Mouse (Mus musculus) erythroid progenitor cell, adult 5-6 weeks (primary cell): ENCODE measurements around the gene Bcap31. TPM values are rescaled to one million over a fixed set of nuclear protein-coding genes. Genes with fewer than 3 reads are reported as not detected.

Experiments
- ATAC-seq: replicated peaks from 2 replicates; pipeline ENCODE4 v1.8.0; 2016; ENCODE audit warnings: moderate number of reproducible peaks, mild to moderate bottlenecking, moderate TSS enrichment, inconsistent platforms; ENCODE audit not compliant: poor library complexity, low FRiP score, severe bottlenecking
- total RNA-seq, 2 experiments: library from RNA; stranded (forward) in 1 of 2; stranded (reverse) in 1 of 2; fragments of 150-400 nt in 1 of 2; fragments of 186-747, 209-891 nt in 1 of 2; gene quantifications; 2 replicates each; pipeline versions ENCODE4 v1.2.3 to v1.2.4; 2015 to 2017; ENCODE audit warnings: low replicate concordance in 2 of 2

The Bcap31 gene
- total RNA-seq, 2 experiments from 2014 or later = 68.2 to 144 TPM

DNA sequence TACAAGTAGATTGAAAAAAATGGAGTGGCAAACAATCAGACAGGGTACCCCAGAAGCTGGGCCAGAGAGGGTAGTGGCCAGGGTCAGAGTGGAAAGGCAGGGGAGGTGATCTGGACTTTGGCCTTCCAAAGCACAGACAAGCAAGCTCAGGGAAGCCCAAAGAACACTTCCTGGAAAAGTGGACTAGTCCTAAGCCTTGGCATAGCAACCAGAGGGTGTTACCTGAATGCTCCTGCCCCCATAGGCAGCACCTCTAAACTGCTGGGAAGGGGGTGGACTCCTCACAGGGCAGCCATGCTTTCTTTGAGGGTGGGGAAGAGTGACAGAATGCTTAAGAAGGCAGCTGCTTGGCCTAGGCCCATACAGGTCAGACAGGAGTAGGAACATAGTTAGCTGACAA is 31.0 kb downstream of the Bcap31 start:
- no peak for ATAC-seq

DNA sequence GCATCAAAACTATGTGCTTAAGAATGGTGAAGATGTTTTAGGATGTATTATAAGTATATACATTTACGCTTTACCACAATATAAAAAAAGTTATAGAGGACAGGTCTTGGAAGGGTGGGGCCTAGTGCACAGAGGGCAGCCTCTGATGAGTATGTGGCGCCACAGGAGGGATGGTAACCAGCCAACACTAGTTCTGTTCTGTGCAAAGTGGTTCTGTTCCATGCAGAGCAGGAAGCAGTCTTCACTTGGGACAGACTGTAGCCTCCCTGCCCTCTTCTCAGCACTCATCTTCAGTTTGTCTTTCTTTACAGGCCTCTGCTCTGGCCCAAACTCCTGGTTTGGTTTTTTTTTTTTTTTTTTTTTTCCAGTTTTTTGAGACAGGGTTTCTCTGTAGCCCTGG is 31.8 kb downstream of the Bcap31 start:
- ATAC-seq = no peak

- ATAC-seq = no peak
These were observed 39.3 kb downstream of the Bcap31 start for GRCm38 (mm10) chrX:73676668-73677067.

DNA sequence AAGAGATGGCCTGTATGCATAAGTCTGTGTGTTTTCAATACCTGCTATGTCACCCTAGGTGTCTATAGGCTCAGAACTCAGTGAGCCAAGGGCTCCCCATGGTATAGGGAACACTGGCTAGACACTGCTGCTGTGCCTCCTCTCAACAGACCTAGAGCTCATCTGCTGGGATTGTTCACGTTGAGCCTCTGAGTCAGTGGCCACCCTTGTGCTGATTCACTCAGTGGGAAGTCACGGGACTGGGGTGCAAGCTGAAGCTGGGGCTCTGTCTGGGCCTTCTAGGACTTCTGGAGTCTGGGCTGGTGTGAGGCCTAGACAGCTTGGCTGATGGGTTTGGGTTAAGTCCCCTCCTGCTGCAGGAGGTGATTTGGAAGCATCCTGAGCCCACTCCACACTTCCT is 40.7 kb downstream of the Bcap31 start:
- ATAC-seq = no peak

GRCm38 (mm10) chrX:73673968-73674661 is 41.9 kb downstream of the Bcap31 start:
- no peak for ATAC-seq

DNA sequence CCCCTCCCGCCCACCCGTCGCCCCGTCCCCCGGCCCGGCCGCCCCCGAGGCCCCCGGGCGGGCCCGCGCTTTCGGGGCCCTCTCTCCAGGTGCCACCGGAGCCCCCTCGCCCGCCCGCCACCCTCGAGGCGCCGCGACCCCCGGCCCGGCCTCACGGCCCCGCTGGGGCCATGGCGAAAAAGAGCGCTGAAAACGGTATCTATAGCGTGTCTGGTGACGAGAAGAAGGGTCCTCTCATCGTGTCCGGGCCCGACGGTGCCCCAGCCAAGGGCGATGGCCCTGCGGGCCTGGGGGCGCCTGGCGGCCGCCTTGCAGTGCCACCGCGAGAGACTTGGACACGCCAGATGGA is 42.4 kb downstream of the Bcap31 start:
- no peak for ATAC-seq

- ATAC-seq = no peak
These were observed 42.9 kb downstream of the Bcap31 start, which contains the start of gene Slc6a8 for GRCm38 (mm10) chrX:73672879-73673618. TSS of gene Slc6a8 (plus strand) at chrX:73673150.

GRCm38 (mm10) chrX:73672031-73672431 is 43.9 kb downstream of the Bcap31 start:
- no peak for ATAC-seq

- no peak for ATAC-seq
These were observed 52.8 kb downstream of the Bcap31 start for GRCm38 (mm10) chrX:73663143-73663542.

DNA sequence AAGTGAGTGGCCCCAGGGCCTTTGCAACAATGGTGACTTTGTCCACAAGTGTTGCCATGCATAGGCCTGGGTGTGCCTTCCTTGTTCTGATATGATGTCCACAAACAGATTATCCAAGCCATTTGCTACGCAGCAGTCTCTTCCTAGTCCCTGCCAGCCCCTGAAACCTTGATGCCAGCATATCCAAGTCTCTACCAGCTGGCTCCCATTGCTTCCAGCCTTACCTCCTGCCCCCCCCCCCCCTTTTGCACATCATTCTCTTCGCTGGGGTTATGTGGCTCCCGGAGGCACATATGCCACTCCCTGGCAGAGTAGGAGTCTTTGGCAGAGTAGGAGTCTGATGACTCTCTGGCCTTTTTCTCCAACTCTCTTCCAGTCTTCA is 55.7 kb downstream of the Bcap31 start:
- ATAC-seq = no peak

- ATAC-seq = no peak
These were observed 56.2 kb downstream of the Bcap31 start, which contains the start of gene Pnck for GRCm38 (mm10) chrX:73659575-73660283. TSS of gene Pnck (minus strand) at chrX:73660117.

DNA sequence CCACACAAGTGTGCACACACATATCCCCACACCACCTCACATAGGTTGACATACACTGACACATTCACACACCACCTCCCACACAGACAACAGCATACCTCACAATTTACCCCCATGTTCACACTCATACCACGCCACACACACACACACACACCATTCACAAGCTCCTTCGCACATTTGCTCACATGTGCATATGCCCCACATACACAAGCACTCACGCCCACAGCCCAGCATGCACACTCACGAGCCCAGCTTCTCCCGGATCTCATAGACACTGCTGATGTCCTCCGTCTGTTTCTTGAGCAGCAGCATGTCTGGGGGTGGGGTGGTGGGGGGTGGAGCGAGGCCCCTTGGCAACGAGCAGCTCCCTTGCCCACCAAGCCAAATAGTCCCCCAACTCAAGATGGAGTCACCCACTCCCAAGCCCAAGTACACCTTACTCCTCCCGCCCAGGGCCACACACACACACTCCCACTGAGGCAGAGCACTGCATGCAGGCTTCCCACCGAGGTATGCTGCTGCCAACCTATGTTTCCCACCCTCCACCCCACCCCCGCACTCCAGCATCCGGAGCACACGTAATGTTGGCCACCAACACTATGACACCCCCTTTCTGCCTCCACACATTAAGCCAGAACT is 56.9 kb downstream of the Bcap31 start:
- ATAC-seq = no peak

DNA sequence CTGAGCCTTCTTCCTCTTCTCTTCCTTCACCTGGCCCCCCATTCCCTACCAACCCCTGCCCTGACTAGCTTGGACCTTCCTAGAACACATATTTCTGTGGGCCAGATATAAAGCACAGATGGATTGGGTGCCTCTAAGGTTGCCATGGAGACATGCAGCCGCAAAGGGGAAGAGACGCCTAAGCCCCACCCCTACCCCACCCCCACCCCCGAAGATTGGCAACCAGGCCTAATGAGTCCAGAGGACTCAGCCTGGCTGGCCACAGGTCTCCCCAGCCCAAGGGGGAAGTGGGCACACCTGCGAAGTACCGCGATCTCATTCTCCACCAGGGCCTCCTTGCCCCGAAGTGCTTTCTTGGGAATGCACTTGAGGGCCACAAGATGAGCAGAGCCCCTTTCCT is 57.6 kb downstream of the Bcap31 start:
- no peak for ATAC-seq

DNA sequence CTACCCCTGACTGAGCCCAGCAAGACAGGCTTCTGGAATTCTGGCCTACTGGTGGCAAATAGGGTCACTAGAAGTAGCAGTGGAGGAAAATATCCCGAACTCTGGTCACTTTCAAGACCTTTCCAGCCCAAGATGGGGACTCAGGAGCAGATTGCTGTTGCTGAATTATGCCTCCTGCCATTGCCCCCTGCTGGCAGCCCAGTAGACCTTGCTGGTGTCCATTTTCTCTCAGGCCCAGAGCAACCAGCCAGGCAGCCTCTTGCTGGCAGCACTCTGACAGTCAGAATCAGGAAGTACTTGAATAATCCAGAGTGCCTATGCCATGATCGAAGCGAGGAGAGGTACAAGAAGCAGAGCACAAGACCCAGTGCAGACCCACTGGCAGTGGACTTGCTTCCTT is 60.4 kb downstream of the Bcap31 start:
- ATAC-seq = no peak

GRCm38 (mm10) chrX:73654177-73654576 is 61.8 kb downstream of the Bcap31 start:
- ATAC-seq = peak; percentile 79

DNA sequence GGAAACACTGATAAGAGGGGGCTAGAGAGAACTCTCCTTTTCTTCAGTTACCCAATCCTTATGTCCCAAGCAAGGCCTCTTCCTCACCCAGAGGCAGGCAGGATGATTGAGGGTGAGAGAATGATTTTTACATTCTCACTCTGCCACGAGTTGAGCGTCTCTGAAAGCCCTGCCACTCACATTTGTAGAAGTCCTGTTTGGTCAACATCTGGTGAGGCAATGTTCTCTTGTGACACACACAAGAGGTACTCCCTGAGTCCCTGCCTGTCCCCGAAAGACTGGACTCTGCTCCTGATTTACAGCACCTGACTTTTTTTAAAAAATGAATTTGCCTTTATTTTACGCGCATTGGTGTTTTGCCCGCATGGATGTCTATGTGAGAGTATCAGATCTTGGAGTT is 62.6 kb downstream of the Bcap31 start:
- ATAC-seq = no peak

- ATAC-seq = no peak
These were observed 65.1 kb downstream of the Bcap31 start for GRCm38 (mm10) chrX:73650869-73651268.

GRCm38 (mm10) chrX:73645121-73645520 is 70.9 kb downstream of the Bcap31 start:
- no peak for ATAC-seq

DNA sequence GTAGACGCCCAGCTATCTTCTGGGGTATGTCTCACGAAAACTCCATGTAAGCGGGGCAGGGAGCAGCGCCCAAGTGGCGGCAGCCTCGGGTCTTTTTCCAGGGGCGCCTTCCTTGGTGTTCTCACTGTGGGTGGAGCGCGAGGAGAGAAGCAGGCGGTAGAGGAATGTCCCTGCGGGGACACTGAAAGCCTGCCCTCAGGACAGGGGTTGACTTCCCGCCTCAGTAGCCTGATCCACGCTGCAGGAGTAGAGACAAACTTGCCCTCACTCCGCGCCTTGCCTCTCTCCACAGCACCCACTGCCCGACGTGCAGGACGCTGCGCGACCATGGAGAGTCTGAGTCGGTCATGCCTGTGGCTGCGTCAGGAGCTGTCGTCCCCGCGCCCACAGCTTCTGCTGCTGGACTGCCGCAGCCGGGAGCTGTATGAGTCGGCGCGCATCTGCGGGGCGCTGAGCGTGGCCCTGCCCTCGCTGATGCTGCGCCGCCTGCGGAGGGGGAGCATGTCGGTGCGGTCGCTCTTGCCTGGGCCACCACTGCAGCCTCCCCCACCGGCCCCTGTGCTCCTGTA is 76.0 kb downstream of the Bcap31 start:
- no peak for ATAC-seq

GRCm38 (mm10) chrX:73639255-73639675 is 76.7 kb downstream of the Bcap31 start, which contains the start of gene Dusp9:
TSS of gene Dusp9 (plus strand) at chrX:73639419.
- ATAC-seq = peak; percentile 25; the same call in 1 of the 2 replicates
